Mouse (Mus musculus): ENCODE results near the gene Itfg1. TPM values are rescaled to one million over a fixed set of nuclear protein-coding genes. Genes with fewer than 3 reads are reported as not detected.

Itfg1 gene
- total and polyA plus RNA-seq, 2 experiments from 2014 or later: 201 to 212 TPM

GRCm38 (mm10) chr8:85699051-85699450 lies 141.7 kb downstream of the Itfg1 start:
- H3K9me3 ChIP-seq (ENCODE audit: low read length): no peaks in the 10 kb centered on the region
- peak overlapping the region; percentile 33 for H3K4me3 ChIP-seq (ENCODE audit: low read length)
- TF ChIP-seq CTCF (IDR thresholded peaks at IDR 0.05; ENCODE audit: low read depth): peak; percentile 93
- H3K36me3 ChIP-seq (ENCODE audit: insufficient read depth, low read length): no peaks in the 10 kb centered on the region
- H3K4me2 ChIP-seq (ENCODE audit: low read depth, low read length): peak overlapping the region; percentile 70
- DNase-seq (ENCODE audit: low spot score) (peak; percentile 91), ATAC-seq (peak; percentile 49; the same call in 1 of the 2 replicates)
- H3K4me1 ChIP-seq (ENCODE audit: insufficient read depth, low read length): no peaks in the 10 kb centered on the region
- H3K27ac ChIP-seq: no peak overlapping the region
- WGBS: 0% methylated on average over 6 of the region's 6 CpGs
- H3K27me3 ChIP-seq (ENCODE audit: insufficient read depth, low read length): no peaks in the 10 kb centered on the region
- H3K9ac ChIP-seq (replicated peaks; ENCODE audit: low read length): no peak overlapping the region

Small RNAs within 50 kb of the gene (microRNA-seq; reads per million reads assigned to microRNA genes)
- 0 reads per million in 2 experiments for gene Mir8109

Other genes with a start within 250 kb of the Itfg1 start
- 111 and 122 TPM in 2 replicates for gene Neto2, start 140.0 kb downstream of the Itfg1 start, total RNA-seq (2014; rRNA removed)
- gene Neto2, start 140.0 kb downstream of the Itfg1 start, polyA plus RNA-seq (2015; fragmentation: Nextera tagmentation; extraction: Ambion mirVana): 49.0 and 51.7 TPM in 2 replicates
- 31.2 and 31.8 TPM in 2 replicates for gene Phkb, start within 50 bp of the Itfg1 start, total RNA-seq (2014; rRNA removed)
- 32.3 and 34.7 TPM in 2 replicates for gene Phkb, start within 50 bp of the Itfg1 start, polyA plus RNA-seq (2015; fragmentation: Nextera tagmentation; extraction: Ambion mirVana)

All from hindbrain, postnatal 0 days (tissue).